Mouse (Mus musculus) heart, postnatal 0 days (tissue): ENCODE data around the gene Orc2.

ENCODE experiments used
- CTCF ChIP-seq: IDR thresholded peaks from 2 replicates; pipeline ENCODE4 v1.5.1; 2016; ENCODE audit warnings: antibody characterized with exemption, control low read depth, low read depth
- EP300 ChIP-seq: IDR thresholded peaks from 2 replicates; pipeline ENCODE4 v1.6.1; 2016; ENCODE audit warnings: antibody characterized with exemption, low read depth

- TF ChIP-seq CTCF (no peak), EP300 (no peak)
These were observed 57.1 kb downstream of the Orc2 start for GRCm38 (mm10) chr1:58447766-58448165.
